Mouse (Mus musculus) bone marrow, adult 2 months (tissue): ENCODE results near the gene Erc2.

Experiments used
- CTCF ChIP-seq: fragments of 200-500 bp; IDR thresholded peaks from 2 replicates; pipeline ENCODE4 v1.5.1; 2011; ENCODE audit warnings: low read length, control low read depth; ENCODE audit not compliant: control insufficient read depth, insufficient read depth
- POLR2A ChIP-seq: fragments of 200-500 bp; IDR thresholded peaks from 2 replicates; pipeline ENCODE4 v1.6.1; 2011; ENCODE audit warnings: low read depth, mild to moderate bottlenecking, control low read depth, low read length, borderline replicate concordance; ENCODE audit not compliant: control insufficient read depth

- TF ChIP-seq CTCF (no peak), POLR2A (no peak)
Observed at GRCm38 (mm10) chr14:28170711-28171110, 548.5 kb downstream of the Erc2 start.
